Mouse (Mus musculus) ES-Bruce4 (cell line): ENCODE data around the gene Trim54.

Source experiments
- CTCF ChIP-seq: IDR thresholded peaks from one replicate; pipeline ENCODE4 v1.8.1; 2011; ENCODE audit warnings: low read depth, low read length
- EP300 ChIP-seq: IDR thresholded peaks from 2 replicates; pipeline ENCODE4 v1.6.1; 2011; ENCODE audit warnings: low read depth, low read length; ENCODE audit not compliant: insufficient read depth

DNA sequence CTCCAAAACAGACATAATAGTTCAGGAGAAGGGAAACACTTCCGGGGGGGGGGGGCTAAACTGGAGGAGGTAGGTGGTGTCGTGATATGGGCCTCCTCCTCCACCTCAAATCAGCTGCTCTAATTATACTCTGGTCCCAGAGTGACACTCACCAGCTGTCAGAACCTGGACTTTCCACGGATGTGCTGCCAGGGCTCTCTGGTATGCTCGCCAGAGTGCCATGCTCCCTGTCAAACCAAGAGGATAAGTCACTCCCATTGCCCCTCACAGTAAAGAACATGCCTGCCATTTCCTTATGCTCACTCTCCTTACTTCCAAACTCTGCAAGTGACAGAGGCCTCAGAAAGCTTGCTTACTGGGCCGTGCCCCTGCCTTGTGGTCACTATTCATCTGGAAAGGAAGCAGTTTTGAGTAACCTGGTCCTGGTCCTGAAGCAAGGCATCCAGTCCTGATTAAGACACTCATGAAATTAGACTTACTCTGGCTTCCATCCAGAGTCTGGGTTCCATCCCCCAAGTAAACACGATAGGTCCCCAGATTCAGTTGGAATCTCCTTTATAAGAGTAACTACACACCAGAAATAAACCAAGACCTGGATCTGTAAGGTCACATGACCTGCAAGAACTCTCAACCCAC, 37.1 kb downstream of the Trim54 start:
- TF ChIP-seq CTCF (no peak), EP300 (no peak)
